Mouse (Mus musculus): Measurements from ENCODE around the gene Apof.

The Apof gene

GRCm38 (mm10) chr10:128268371-128268770, at the start of gene Apof:
TSS of gene Apof (plus strand) at chr10:128268671.
- no peak for DNase-seq

GRCm38 (mm10) chr10:128221533-128222286, 46.8 kb upstream of the Apof start:
- DNase-seq, result no peak

GRCm38 (mm10) chr10:128225064-128225463, 43.4 kb upstream of the Apof start:
- no peak for DNase-seq

- no peak for DNase-seq
Measured at GRCm38 (mm10) chr10:128225538-128225937, 42.9 kb upstream of the Apof start, which contains the start of gene Mip. TSS of gene Mip (plus strand) at chr10:128225838.

- DNase-seq, result no peak
Measured at GRCm38 (mm10) chr10:128227592-128227991, 40.9 kb upstream of the Apof start.

- DNase-seq, result no peak
Measured at GRCm38 (mm10) chr10:128228009-128228408, 40.5 kb upstream of the Apof start.

GRCm38 (mm10) chr10:128230582-128230981, 37.9 kb upstream of the Apof start:
- no peak for DNase-seq

GRCm38 (mm10) chr10:128231146-128231545, 37.3 kb upstream of the Apof start:
- no peak for DNase-seq

- DNase-seq, result peak; percentile 80 to 93
Measured at GRCm38 (mm10) chr10:128231697-128232419, 36.6 kb upstream of the Apof start, which contains the start of gene Timeless. TSS of gene Timeless (plus strand) at chr10:128232065.

GRCm38 (mm10) chr10:128232420-128232985, 36.0 kb upstream of the Apof start:
- DNase-seq, result peak in 1 of 2 experiments; percentile 41

GRCm38 (mm10) chr10:128236321-128236720, 32.1 kb upstream of the Apof start:
- no peak for DNase-seq

- DNase-seq, result no peak
Measured at GRCm38 (mm10) chr10:128237807-128238480, 30.5 kb upstream of the Apof start.

- no peak for DNase-seq
Measured at GRCm38 (mm10) chr10:128239140-128239539, 29.3 kb upstream of the Apof start.

- DNase-seq, result no peak
Measured at GRCm38 (mm10) chr10:128240131-128240530, 28.3 kb upstream of the Apof start.

- no peak for DNase-seq
Measured at GRCm38 (mm10) chr10:128243252-128243651, 25.2 kb upstream of the Apof start.

- no peak for DNase-seq
Measured at GRCm38 (mm10) chr10:128244121-128244520, 24.4 kb upstream of the Apof start.

GRCm38 (mm10) chr10:128247020-128247732, 21.3 kb upstream of the Apof start:
- no peak for DNase-seq

GRCm38 (mm10) chr10:128250565-128250964, 17.9 kb upstream of the Apof start:
- DNase-seq, result no peak

GRCm38 (mm10) chr10:128253677-128254255, 14.7 kb upstream of the Apof start, which contains the start of gene Apon:
TSS of gene Apon (plus strand) at chr10:128254096.
- no peak for DNase-seq

GRCm38 (mm10) chr10:128255925-128256324, 12.5 kb upstream of the Apof start:
- no peak for DNase-seq

GRCm38 (mm10) chr10:128256328-128256727, 12.1 kb upstream of the Apof start:
- DNase-seq, result no peak

- peak; percentile 42 to 45 for DNase-seq
Measured at GRCm38 (mm10) chr10:128258953-128259352, 9.5 kb upstream of the Apof start.

Measured in spleen, adult 18-20 months (tissue).